Mouse (Mus musculus) heart, embryonic 16.5 days (tissue): ENCODE measurements around the gene Akr1cl. TPM values are rescaled to one million over a fixed set of nuclear protein-coding genes. Genes with fewer than 3 reads are reported as not detected.

Experiments used
- ATAC-seq: fragments of 200-750 bp; cut with Nextera tagmentation; replicated peaks from 2 replicates; pipeline ENCODE4 v1.8.0; 2017; ENCODE audit warnings: moderate number of reproducible peaks; ENCODE audit not compliant: insufficient read depth, low FRiP score; ENCODE audit errors: extremely low read depth
- H3K27ac ChIP-seq: fragments of 300-500 bp; sonication (generic); 2 replicates; pipeline ENCODE4 v1.5.1; 2014; ENCODE audit warnings: mild to moderate bottlenecking, low read length, control low read depth, moderate library complexity
- H3K27me3 ChIP-seq: fragments of 300-500 bp; sonication (generic); 2 replicates; pipeline ENCODE4 v1.6.1; 2014; ENCODE audit warnings: low read length, mixed read lengths; ENCODE audit not compliant: control insufficient read depth, insufficient read depth
- H3K36me3 ChIP-seq: fragments of 300-500 bp; sonication (generic); 2 replicates; pipeline ENCODE4 v1.6.1; 2014; ENCODE audit not compliant: control insufficient read depth, insufficient read depth
- H3K4me1 ChIP-seq: fragments of 300-500 bp; sonication (generic); 2 replicates; pipeline ENCODE4 v1.6.1; 2014; ENCODE audit warnings: low read length, mixed read lengths; ENCODE audit not compliant: control insufficient read depth, insufficient read depth
- H3K4me2 ChIP-seq: fragments of 300-500 bp; sonication (generic); 2 replicates; pipeline ENCODE4 v1.6.1; 2014; ENCODE audit warnings: low read depth, mild to moderate bottlenecking, control low read depth, low read length
- H3K4me3 ChIP-seq: fragments of 300-500 bp; sonication (generic); 2 replicates; pipeline ENCODE4 v1.5.1; 2014; ENCODE audit warnings: mild to moderate bottlenecking, control low read depth, low read length
- H3K9ac ChIP-seq: fragments of 300-500 bp; sonication (generic); 2 replicates; pipeline ENCODE4 v1.6.1; 2014; ENCODE audit warnings: low read length, control low read depth
- H3K9me3 ChIP-seq: fragments of 300-500 bp; sonication (generic); replicated peaks from 2 replicates; pipeline ENCODE4 v1.6.1; 2016; ENCODE audit warnings: low read length; ENCODE audit not compliant: control insufficient read depth
- WGBS: fragments of 180-500 bp; shearing (Covaris S2); extraction: QIAGEN DNeasy Blood & Tissue Kit; methylation state at CpG from one replicate; pipeline ENCODE4 v1.1.7; 2014; 5-methylcytosine and 5-hydroxymethylcytosine counted together
- polyA plus RNA-seq: library from polyadenylated mRNA; unstranded; fragments of >200 nt; fragmentation: Nextera tagmentation; extraction: Ambion mirVana; gene quantifications from 2 replicates; pipeline ENCODE4 v1.2.1, GENCODE M21; 2015

Gene Akr1cl
- polyA plus RNA-seq, 1 experiment from 2014 or later: 0.97 TPM

GRCm38 (mm10) chr1:65028206-65028605 lies 4.4 kb downstream of the Akr1cl start:
- H3K4me1 ChIP-seq: no peaks in the 10 kb centered on the region
- H3K9me3 ChIP-seq: no peaks in the 10 kb centered on the region
- H3K4me2 ChIP-seq: no peak overlapping the region
- H3K27me3 ChIP-seq: no peaks in the 10 kb centered on the region
- no peak overlapping the region for H3K27ac ChIP-seq
- 60% methylated on average over 9 of the region's 9 CpGs for WGBS
- no peak for ATAC-seq
- H3K4me3 ChIP-seq: no peak overlapping the region
- H3K36me3 ChIP-seq: no peaks in the 10 kb centered on the region
- no peak overlapping the region for H3K9ac ChIP-seq

DNA sequence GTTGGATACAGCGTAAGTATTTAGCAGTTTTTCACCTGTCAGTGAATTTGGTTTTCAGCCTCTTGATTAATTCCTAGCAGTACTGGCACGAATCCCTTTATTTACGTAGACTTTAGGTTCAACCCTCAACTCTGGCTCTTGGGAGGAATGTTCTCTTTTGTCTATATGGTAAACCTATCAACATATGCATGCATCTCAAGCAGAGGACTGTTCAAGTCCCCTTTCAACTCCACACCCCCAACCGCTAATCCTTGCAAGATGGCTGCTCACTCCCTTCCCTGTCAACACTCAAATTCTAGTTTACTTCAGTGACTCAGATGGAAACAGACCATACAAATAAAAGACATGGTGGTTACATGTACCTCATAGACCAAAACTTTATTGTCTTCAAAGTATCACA lies 19.8 kb downstream of the Akr1cl start:
- Histone ChIP-seq H3K36me3 (no peaks in the 10 kb centered on the region), H3K27me3 (no peaks in the 10 kb centered on the region), H3K27ac (no peak overlapping the region), H3K9ac (no peak overlapping the region), H3K4me1 (no peaks in the 10 kb centered on the region), H3K4me3 (no peak overlapping the region), H3K9me3 (no peaks in the 10 kb centered on the region), H3K4me2 (no peak overlapping the region)
- 82% methylated on average over 4 of the region's 4 CpGs for WGBS
- ATAC-seq: no peak

GRCm38 (mm10) chr1:65010153-65010552 lies 22.4 kb downstream of the Akr1cl start:
- H3K4me3 ChIP-seq: no peak overlapping the region
- no peak overlapping the region for H3K9ac ChIP-seq
- H3K27ac ChIP-seq: no peak overlapping the region
- peak; percentile 49; the same call in 1 of the 2 replicates for ATAC-seq
- WGBS: 9% methylated on average over 9 of the region's 9 CpGs
- no peaks in the 10 kb centered on the region; the same call in 1 of the 2 replicates for H3K9me3 ChIP-seq
- H3K4me2 ChIP-seq: no peak overlapping the region
- no peaks in the 10 kb centered on the region for H3K36me3 ChIP-seq
- no peaks in the 10 kb centered on the region for H3K27me3 ChIP-seq
- no peaks in the 10 kb centered on the region for H3K4me1 ChIP-seq

GRCm38 (mm10) chr1:65005575-65005974 lies 27.0 kb downstream of the Akr1cl start:
- Histone ChIP-seq H3K4me2 (no peak overlapping the region), H3K4me3 (no peak overlapping the region), H3K36me3 (no peaks in the 10 kb centered on the region), H3K27ac (no peak overlapping the region), H3K27me3 (no peaks in the 10 kb centered on the region), H3K4me1 (no peaks in the 10 kb centered on the region), H3K9ac (no peak overlapping the region), H3K9me3 (no peaks in the 10 kb centered on the region; the same call in 1 of the 2 replicates)
- ATAC-seq: no peak
- WGBS: 89% methylated on average over 6 of the region's 6 CpGs

DNA sequence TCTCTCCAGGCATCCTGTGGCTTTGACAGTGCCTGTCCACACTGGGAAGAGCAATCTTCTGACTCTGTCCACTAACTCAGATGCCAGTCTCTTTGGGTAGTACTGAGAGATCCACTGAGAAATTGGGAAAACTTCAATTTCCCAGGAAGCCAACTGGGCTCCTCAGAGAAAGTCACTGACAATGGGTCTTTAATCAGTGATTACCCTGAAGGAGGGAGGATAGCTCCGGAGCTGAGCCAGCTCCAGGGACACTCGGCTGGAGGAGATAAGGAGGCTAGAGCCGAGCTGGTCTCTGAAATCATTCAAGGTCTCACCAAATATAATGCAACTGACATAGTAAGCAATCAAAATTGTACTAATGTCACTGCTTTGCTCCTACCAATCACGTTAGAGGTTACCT lies 28.0 kb downstream of the Akr1cl start:
- H3K4me2 ChIP-seq: no peak overlapping the region
- no peaks in the 10 kb centered on the region for H3K27me3 ChIP-seq
- WGBS: 43% methylated on average over 4 of the region's 4 CpGs
- no peak overlapping the region for H3K9ac ChIP-seq
- no peaks in the 10 kb centered on the region; the same call in 1 of the 2 replicates for H3K9me3 ChIP-seq
- no peaks in the 10 kb centered on the region for H3K4me1 ChIP-seq
- ATAC-seq: no peak
- no peaks in the 10 kb centered on the region for H3K36me3 ChIP-seq
- no peak overlapping the region for H3K27ac ChIP-seq
- H3K4me3 ChIP-seq: no peak overlapping the region

- H3K4me2 ChIP-seq: no peak overlapping the region
- no peaks in the 10 kb centered on the region for H3K27me3 ChIP-seq
- H3K9ac ChIP-seq: no peak overlapping the region
- no peak for ATAC-seq
- H3K4me3 ChIP-seq: no peak overlapping the region
- no peaks in the 10 kb centered on the region for H3K36me3 ChIP-seq
- H3K9me3 ChIP-seq: no peaks in the 10 kb centered on the region
- 64% methylated on average over 4 of the region's 4 CpGs for WGBS
- H3K4me1 ChIP-seq: no peaks in the 10 kb centered on the region
- no peak overlapping the region for H3K27ac ChIP-seq
Measured at GRCm38 (mm10) chr1:64993206-64993605, 39.4 kb downstream of the Akr1cl start.

GRCm38 (mm10) chr1:64988176-64988575 lies 44.4 kb downstream of the Akr1cl start:
- Histone ChIP-seq H3K27ac (no peak overlapping the region), H3K4me1 (no peaks in the 10 kb centered on the region), H3K4me2 (no peak overlapping the region), H3K9ac (no peak overlapping the region), H3K4me3 (no peak overlapping the region), H3K9me3 (no peaks in the 10 kb centered on the region), H3K27me3 (no peaks in the 10 kb centered on the region), H3K36me3 (no peaks in the 10 kb centered on the region)
- no peak for ATAC-seq

DNA sequence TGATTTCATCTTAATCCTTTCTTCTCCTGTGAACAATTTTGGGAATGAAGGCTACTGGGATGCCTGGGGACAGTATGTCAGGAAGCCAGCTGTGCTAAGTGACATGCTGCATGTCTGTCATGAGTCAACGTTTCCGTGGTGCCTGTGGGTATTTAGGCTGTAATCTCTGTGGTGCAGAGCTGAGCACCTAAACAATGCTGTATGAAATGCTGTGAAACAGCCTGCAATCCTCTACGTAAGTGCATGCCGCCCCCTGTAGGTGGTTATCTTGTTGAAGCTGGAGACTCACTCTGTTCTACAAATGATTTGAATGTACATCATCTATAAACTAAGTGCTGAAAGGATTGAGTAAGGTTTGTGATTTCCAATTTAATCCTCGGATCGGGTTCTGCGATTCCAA lies 46.4 kb downstream of the Akr1cl start:
- no peaks in the 10 kb centered on the region for H3K36me3 ChIP-seq
- no peak for ATAC-seq
- H3K9me3 ChIP-seq: no peaks in the 10 kb centered on the region
- 32% methylated on average over 7 of the region's 7 CpGs for WGBS
- no peak overlapping the region for H3K27ac ChIP-seq
- no peak overlapping the region for H3K9ac ChIP-seq
- no peaks in the 10 kb centered on the region for H3K27me3 ChIP-seq
- no peak overlapping the region for H3K4me2 ChIP-seq
- no peak overlapping the region for H3K4me3 ChIP-seq
- no peaks in the 10 kb centered on the region for H3K4me1 ChIP-seq

- 67% methylated on average over 3 of the region's 3 CpGs for WGBS
Measured at GRCm38 (mm10) chr1:64983247-64983646, 49.3 kb downstream of the Akr1cl start.

More at GRCm38 (mm10) chr1:64983247-64983646, 49.3 kb downstream of the Akr1cl start:
- Histone ChIP-seq H3K27ac (no peak overlapping the region), H3K9me3 (no peaks in the 10 kb centered on the region), H3K27me3 (no peaks in the 10 kb centered on the region), H3K4me3 (no peak overlapping the region), H3K36me3 (no peaks in the 10 kb centered on the region), H3K9ac (no peak overlapping the region), H3K4me1 (no peaks in the 10 kb centered on the region), H3K4me2 (no peak overlapping the region)
- ATAC-seq: no peak
